Mouse (Mus musculus) spleen, adult 12 weeks (tissue): ENCODE measurements around the gene Odam.

Experiments used
- DNase-seq: peaks from one replicate; pipeline ENCODE4 v3.0.0; 2022; ENCODE audit warnings: low spot score

The Odam gene

GRCm38 (mm10) chr5:87884729-87885128, at the start of gene Odam:
TSS of gene Odam (plus strand) at chr5:87885029.
- DNase-seq = no peak

- no peak for DNase-seq
These were observed 29.6 kb upstream of the Odam start for GRCm38 (mm10) chr5:87855136-87855716.

- no peak for DNase-seq
These were observed 14.7 kb upstream of the Odam start for GRCm38 (mm10) chr5:87870084-87870483.

- no peak for DNase-seq
These were observed 13.4 kb upstream of the Odam start for GRCm38 (mm10) chr5:87871423-87871822.

GRCm38 (mm10) chr5:87925372-87925771, 40.5 kb downstream of the Odam start, which contains the start of gene Csn3:
TSS of gene Csn3 (plus strand) at chr5:87925579.
- no peak for DNase-seq

- DNase-seq = no peak
These were observed 46.8 kb downstream of the Odam start for GRCm38 (mm10) chr5:87931603-87932002.

- no peak for DNase-seq
These were observed 55.9 kb downstream of the Odam start for GRCm38 (mm10) chr5:87940752-87941151.

GRCm38 (mm10) chr5:87942515-87942914, 57.7 kb downstream of the Odam start:
- no peak for DNase-seq
